In the genomic region with DNA sequence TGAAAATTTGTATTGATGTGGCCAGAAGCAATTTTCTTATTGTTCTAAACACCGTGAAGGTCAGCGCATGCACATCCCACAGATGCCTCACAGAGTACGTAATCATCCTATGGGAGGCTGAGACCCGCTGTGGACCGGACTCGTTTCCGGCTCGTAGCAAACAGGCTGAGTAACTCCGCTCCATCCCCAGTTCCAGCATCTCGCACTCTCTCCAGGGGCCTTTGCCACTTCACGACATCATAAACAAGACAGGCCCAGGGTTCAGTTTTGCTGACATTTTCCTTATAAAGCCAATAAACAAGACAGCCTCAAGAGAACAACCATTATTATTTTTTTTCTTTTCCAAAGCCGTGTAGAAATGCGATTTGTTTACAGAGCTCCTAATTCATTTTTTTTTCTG, we compare ENCODE assay signal across 16 mouse cellular contexts.
"Had no signal": no experiment of that assay in that cellular context is flagged by ENCODE, and none has a peak within 500 bp of the region (broad histone marks: within the 10 kb centered on the region; RNA-seq: fewer than 3 reads in every experiment).

No protein-coding gene starts in this region.

- H3K27ac ChIP-seq: hindbrain, embryonic 12.5 days; left cerebral cortex, adult 2 months; limb, embryonic 12.5 days; liver, embryonic 15.5 days; midbrain, embryonic 13.5 days; neural tube, embryonic 12.5 days; stomach, embryonic 15.5 days had no signal

- ATAC-seq: hindbrain, embryonic 16.5 days; inflammation-experienced regulatory T-cells, adult 6 months; intestine, postnatal 0 days; midbrain, embryonic 13.5 days had no signal

- H3K27me3 ChIP-seq: hindbrain, embryonic 12.5 days; liver, embryonic 15.5 days; midbrain, embryonic 13.5 days; neural tube, embryonic 12.5 days; stomach, embryonic 15.5 days had no signal

- H3K9ac ChIP-seq: hindbrain, embryonic 12.5 days; limb, embryonic 12.5 days; liver, embryonic 15.5 days; midbrain, embryonic 13.5 days; neural tube, embryonic 12.5 days; stomach, embryonic 15.5 days had no signal

- H3K9me3 ChIP-seq: hindbrain, embryonic 12.5 days; limb, embryonic 12.5 days; liver, embryonic 15.5 days; midbrain, embryonic 13.5 days; neural tube, embryonic 12.5 days; stomach, embryonic 15.5 days had no signal

- H3K4me2 ChIP-seq: hindbrain, embryonic 12.5 days; limb, embryonic 12.5 days; liver, embryonic 11.5 days; liver, embryonic 15.5 days; midbrain, embryonic 13.5 days; neural tube, embryonic 12.5 days; stomach, embryonic 15.5 days had no signal

- H3K4me3 ChIP-seq: hindbrain, embryonic 12.5 days; left cerebral cortex, adult 2 months; limb, embryonic 12.5 days; liver, embryonic 15.5 days; midbrain, embryonic 13.5 days; myocyte; neural tube, embryonic 12.5 days; stomach, embryonic 15.5 days had no signal

- DNase-seq: kidney, postnatal 14 days; right cerebral cortex, postnatal 14 days; thymus, adult 2 months; thymus, postnatal 25 days had no signal

- H3K36me3 ChIP-seq: hindbrain, embryonic 12.5 days; limb, embryonic 12.5 days; liver, embryonic 15.5 days; midbrain, embryonic 13.5 days; neural tube, embryonic 12.5 days; stomach, embryonic 15.5 days had no signal

- H3K4me1 ChIP-seq: liver, embryonic 15.5 days; midbrain, embryonic 13.5 days; stomach, embryonic 15.5 days had no signal
